Mouse (Mus musculus): Measurements from ENCODE around the gene Dmpk. TPM values are rescaled to one million over a fixed set of nuclear protein-coding genes. Genes with fewer than 3 reads are reported as not detected.

The Dmpk gene
- polyA plus RNA-seq, 1 experiment from 2014 or later, result 91.3 TPM

DNA sequence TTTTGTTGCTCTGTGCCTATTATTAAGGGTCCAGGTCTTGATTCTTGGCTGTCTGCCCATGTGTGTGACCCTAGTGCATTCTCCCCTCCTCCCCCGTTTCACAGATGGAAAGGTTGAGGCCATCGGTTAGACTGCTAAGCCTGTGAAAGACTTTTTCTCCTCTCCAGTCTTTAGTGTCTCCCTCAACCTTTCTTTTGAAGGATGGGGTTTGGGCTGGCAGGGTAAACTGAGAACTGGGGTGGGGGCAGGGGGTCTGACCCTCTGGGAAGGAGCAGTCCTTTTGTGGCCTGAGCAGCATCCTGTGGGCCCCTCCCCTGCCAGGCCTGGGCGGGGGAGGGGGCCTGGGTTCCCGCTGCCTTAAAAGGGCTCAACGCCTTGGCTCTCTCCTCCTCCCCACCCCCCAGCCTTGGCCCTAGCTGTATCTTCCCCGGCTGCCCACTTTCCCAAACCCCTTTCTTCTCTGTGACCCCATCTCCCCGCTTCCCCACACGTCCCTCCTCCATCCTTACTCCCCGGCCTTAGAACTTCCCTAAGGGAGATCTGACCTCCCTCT, 1.3 kb downstream of the Dmpk start:
- Histone ChIP-seq H3K4me1 (replicated peaks; ENCODE audit: control insufficient read depth, insufficient read depth) (peaks cover 15% of the 10 kb centered on the region), H3K36me3 (ENCODE audit: control insufficient read depth, insufficient read depth, low read length) (peaks cover 23% of the 10 kb centered on the region), H3K4me2 (replicated peaks; ENCODE audit: low read depth) (peak overlapping the region; percentile 69), H3K9me3 (ENCODE audit: control insufficient read depth, low read length) (no peaks in the 10 kb centered on the region), H3K27ac (replicated peaks) (peak overlapping the region; percentile 83), H3K27me3 (ENCODE audit: control insufficient read depth, insufficient read depth, low read length) (no peaks in the 10 kb centered on the region), H3K9ac (ENCODE audit: low read length) (peak overlapping the region; percentile 65), H3K4me3 (ENCODE audit: low read depth, low read length) (peak overlapping the region; percentile 54)
- TF ChIP-seq EP300 (optimal IDR thresholded peaks at IDR 0.05) (no peak), CTCF (IDR thresholded peaks at IDR 0.05; ENCODE audit: low read depth) (no peak)
- DNase-seq (ENCODE audit: low spot score), result no peak
- 22% methylated on average over 9 of the region's 9 CpGs for WGBS
- peak; percentile 27; the same call in 1 of the 2 replicates for ATAC-seq (ENCODE audit: low FRiP score, low TSS enrichment)

DNA sequence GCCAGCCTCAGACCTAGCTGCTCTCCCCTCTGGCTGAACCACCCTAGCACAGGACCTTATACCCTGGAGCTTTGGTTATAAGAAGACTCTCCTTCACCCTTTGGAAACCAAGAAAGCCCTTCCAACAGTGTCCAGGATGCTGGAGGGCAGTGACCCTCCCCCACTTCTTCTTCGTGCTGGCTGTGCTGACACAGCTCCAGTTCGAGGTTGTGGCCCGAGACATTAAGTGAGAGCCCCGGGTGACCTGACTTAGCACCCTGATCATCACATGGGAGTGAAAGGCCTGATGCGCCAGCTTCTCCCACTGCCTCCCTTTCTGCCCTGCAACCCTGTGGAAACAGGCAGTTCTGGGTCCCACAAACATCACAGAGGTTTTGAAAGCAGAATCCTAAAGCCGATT, 1.8 kb downstream of the Dmpk start:
- peak overlapping the region; percentile 65 for H3K9ac ChIP-seq (ENCODE audit: low read length)

DNA sequence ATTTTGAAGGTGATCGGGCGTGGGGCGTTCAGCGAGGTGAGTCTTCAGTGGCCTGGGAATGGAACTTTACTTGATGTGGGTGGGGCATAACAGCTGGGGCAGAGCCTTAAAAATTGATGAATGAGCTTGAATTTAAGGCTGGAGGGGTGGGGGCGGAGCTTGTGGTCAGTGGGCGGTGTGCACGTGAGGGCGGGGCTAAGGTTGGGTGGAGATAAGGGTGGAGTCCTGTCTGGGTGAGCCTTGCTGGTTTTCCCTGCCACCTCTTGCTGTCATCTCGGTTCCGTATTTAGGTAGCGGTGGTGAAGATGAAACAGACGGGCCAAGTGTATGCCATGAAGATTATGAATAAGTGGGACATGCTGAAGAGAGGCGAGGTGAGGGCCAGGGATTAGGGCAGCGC, 2.4 kb downstream of the Dmpk start:
- H3K27me3 ChIP-seq (ENCODE audit: control insufficient read depth, insufficient read depth, low read length), result no peaks in the 10 kb centered on the region
- ATAC-seq (ENCODE audit: low FRiP score, low TSS enrichment), result peak; percentile 15; the same call in 1 of the 2 replicates
- peak overlapping the region; percentile 54 for H3K4me3 ChIP-seq (ENCODE audit: low read depth, low read length)
- peak overlapping the region; percentile 83; the same call in 1 of the 2 replicates for H3K27ac ChIP-seq (replicated peaks)
- peak overlapping the region; percentile 65; the same call in 1 of the 2 replicates for H3K9ac ChIP-seq (ENCODE audit: low read length)
- H3K9me3 ChIP-seq (ENCODE audit: control insufficient read depth, low read length), result no peaks in the 10 kb centered on the region
- DNase-seq (ENCODE audit: low spot score), result peak; percentile 77
- peaks cover 16% of the 10 kb centered on the region for H3K36me3 ChIP-seq (ENCODE audit: control insufficient read depth, insufficient read depth, low read length)
- peaks cover 15% of the 10 kb centered on the region for H3K4me1 ChIP-seq (replicated peaks; ENCODE audit: control insufficient read depth, insufficient read depth)
- WGBS, result 10% methylated on average over 14 of the region's 14 CpGs
- H3K4me2 ChIP-seq (replicated peaks; ENCODE audit: low read depth), result peak overlapping the region; percentile 69
- TF ChIP-seq CTCF (IDR thresholded peaks at IDR 0.05; ENCODE audit: low read depth) (no peak), EP300 (optimal IDR thresholded peaks at IDR 0.05) (no peak)

More for the DNA sequence above, 1.8 kb downstream of the Dmpk start:
- peak overlapping the region; percentile 83 for H3K27ac ChIP-seq (replicated peaks)
- peaks cover 15% of the 10 kb centered on the region for H3K4me1 ChIP-seq (replicated peaks; ENCODE audit: control insufficient read depth, insufficient read depth)
- WGBS, result 9% methylated on average over 6 of the region's 6 CpGs
- peak overlapping the region; percentile 69 for H3K4me2 ChIP-seq (replicated peaks; ENCODE audit: low read depth)
- H3K27me3 ChIP-seq (ENCODE audit: control insufficient read depth, insufficient read depth, low read length), result no peaks in the 10 kb centered on the region
- peak overlapping the region; percentile 54 for H3K4me3 ChIP-seq (ENCODE audit: low read depth, low read length)
- ATAC-seq (ENCODE audit: low FRiP score, low TSS enrichment), result no peak
- H3K9me3 ChIP-seq (ENCODE audit: control insufficient read depth, low read length), result no peaks in the 10 kb centered on the region
- H3K36me3 ChIP-seq (ENCODE audit: control insufficient read depth, insufficient read depth, low read length), result peaks cover 18% of the 10 kb centered on the region
- DNase-seq (ENCODE audit: low spot score), result no peak
- TF ChIP-seq EP300 (optimal IDR thresholded peaks at IDR 0.05), result no peak
- TF ChIP-seq CTCF (IDR thresholded peaks at IDR 0.05; ENCODE audit: low read depth), result no peak

DNA sequence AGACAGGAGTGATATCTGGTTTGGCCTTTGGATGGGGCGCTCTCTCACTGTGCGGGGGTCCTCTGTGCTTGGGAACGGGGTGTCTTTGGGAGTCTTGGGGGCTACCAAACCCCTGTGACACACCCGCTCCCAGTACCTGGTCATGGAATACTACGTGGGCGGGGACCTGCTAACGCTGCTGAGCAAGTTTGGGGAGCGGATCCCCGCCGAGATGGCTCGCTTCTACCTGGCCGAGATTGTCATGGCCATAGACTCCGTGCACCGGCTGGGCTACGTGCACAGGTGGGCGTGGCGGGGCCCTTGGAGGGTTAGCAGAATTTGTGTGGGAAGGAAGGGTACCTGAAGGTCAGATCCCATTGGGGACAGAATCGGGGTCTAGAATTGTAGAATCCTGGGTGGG, 3.1 kb downstream of the Dmpk start:
- ATAC-seq (ENCODE audit: low FRiP score, low TSS enrichment), result no peak
- H3K36me3 ChIP-seq (ENCODE audit: control insufficient read depth, insufficient read depth, low read length), result peaks cover 14% of the 10 kb centered on the region; the same call in 1 of the 2 replicates
- TF ChIP-seq EP300 (optimal IDR thresholded peaks at IDR 0.05) (no peak), CTCF (IDR thresholded peaks at IDR 0.05; ENCODE audit: low read depth) (no peak)
- H3K4me2 ChIP-seq (replicated peaks; ENCODE audit: low read depth), result peak overlapping the region; percentile 69; the same call in 1 of the 2 replicates
- peaks cover 15% of the 10 kb centered on the region for H3K4me1 ChIP-seq (replicated peaks; ENCODE audit: control insufficient read depth, insufficient read depth)
- H3K27me3 ChIP-seq (ENCODE audit: control insufficient read depth, insufficient read depth, low read length), result no peaks in the 10 kb centered on the region
- H3K9me3 ChIP-seq (ENCODE audit: control insufficient read depth, low read length), result no peaks in the 10 kb centered on the region
- 68% methylated on average over 18 of the region's 18 CpGs for WGBS
- no peak overlapping the region for H3K4me3 ChIP-seq (ENCODE audit: low read depth, low read length)
- DNase-seq (ENCODE audit: low spot score), result no peak
- no peak overlapping the region for H3K9ac ChIP-seq (ENCODE audit: low read length)
- no peak overlapping the region for H3K27ac ChIP-seq (replicated peaks)

DNA sequence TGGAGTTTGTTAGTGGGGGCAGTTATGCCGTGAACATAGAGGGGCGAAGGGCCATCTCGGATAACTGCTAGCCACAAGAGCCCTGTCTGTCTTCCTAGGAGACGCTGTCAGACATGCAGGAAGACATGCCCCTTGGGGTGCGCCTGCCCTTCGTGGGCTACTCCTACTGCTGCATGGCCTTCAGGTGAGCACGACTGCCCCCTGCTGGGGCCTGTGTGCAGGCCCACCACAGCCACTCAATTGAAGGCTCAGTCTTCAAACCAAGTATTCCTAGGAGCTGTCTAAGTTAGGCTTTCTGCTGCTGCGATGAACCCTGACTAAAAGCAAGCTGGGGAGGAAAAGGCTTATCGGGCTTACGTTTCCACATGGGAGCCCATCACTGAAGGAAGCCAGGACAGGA, 5.2 kb downstream of the Dmpk start:
- WGBS, result 44% methylated on average over 10 of the region's 10 CpGs
- H3K4me1 ChIP-seq (replicated peaks; ENCODE audit: control insufficient read depth, insufficient read depth), result peaks cover 6% of the 10 kb centered on the region; the same call in 1 of the 2 replicates
- peak; percentile 71 for DNase-seq (ENCODE audit: low spot score)

DNA sequence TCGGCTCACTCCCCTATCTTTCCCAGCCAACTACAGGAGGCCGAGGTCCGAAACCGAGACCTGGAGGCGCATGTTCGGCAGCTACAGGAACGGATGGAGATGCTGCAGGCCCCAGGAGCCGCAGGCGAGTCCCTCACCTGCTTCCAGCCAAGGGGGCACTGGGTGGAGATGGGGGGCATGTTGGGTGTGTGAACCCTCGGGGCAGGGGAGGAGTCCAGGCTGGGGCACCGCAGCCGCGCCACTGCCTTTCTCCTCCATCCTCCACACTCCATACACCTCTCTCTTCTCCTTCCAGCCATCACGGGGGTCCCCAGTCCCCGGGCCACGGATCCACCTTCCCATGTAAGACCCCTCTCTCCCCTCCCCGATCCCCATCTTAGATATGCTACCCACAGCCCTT, 8.3 kb downstream of the Dmpk start:
- H3K27me3 ChIP-seq (ENCODE audit: control insufficient read depth, insufficient read depth, low read length), result no peaks in the 10 kb centered on the region
- H3K9me3 ChIP-seq (ENCODE audit: control insufficient read depth, low read length), result no peaks in the 10 kb centered on the region
- H3K9ac ChIP-seq (ENCODE audit: low read length), result no peak overlapping the region
- DNase-seq (ENCODE audit: low spot score) (no peak), ATAC-seq (ENCODE audit: low FRiP score, low TSS enrichment) (no peak)
- H3K4me3 ChIP-seq (ENCODE audit: low read depth, low read length), result no peak overlapping the region
- peak overlapping the region; percentile 83; the same call in 1 of the 2 replicates for H3K4me2 ChIP-seq (replicated peaks; ENCODE audit: low read depth)
- no peak overlapping the region for H3K27ac ChIP-seq (replicated peaks)
- peaks cover 11% of the 10 kb centered on the region; the same call in 1 of the 2 replicates for H3K36me3 ChIP-seq (ENCODE audit: control insufficient read depth, insufficient read depth, low read length)
- TF ChIP-seq CTCF (IDR thresholded peaks at IDR 0.05; ENCODE audit: low read depth), result no peak
- TF ChIP-seq EP300 (optimal IDR thresholded peaks at IDR 0.05), result no peak
- H3K4me1 ChIP-seq (replicated peaks; ENCODE audit: control insufficient read depth, insufficient read depth), result peaks cover 7% of the 10 kb centered on the region; the same call in 1 of the 2 replicates
- WGBS, result 67% methylated on average over 17 of the region's 17 CpGs

More for the DNA sequence above, 5.2 kb downstream of the Dmpk start:
- TF ChIP-seq EP300 (optimal IDR thresholded peaks at IDR 0.05) (no peak), CTCF (IDR thresholded peaks at IDR 0.05; ENCODE audit: low read depth) (peak; percentile 86)
- Histone ChIP-seq H3K9me3 (ENCODE audit: control insufficient read depth, low read length) (no peaks in the 10 kb centered on the region), H3K9ac (ENCODE audit: low read length) (no peak overlapping the region), H3K4me2 (replicated peaks; ENCODE audit: low read depth) (no peak overlapping the region), H3K4me3 (ENCODE audit: low read depth, low read length) (no peak overlapping the region), H3K27ac (replicated peaks) (no peak overlapping the region), H3K36me3 (ENCODE audit: control insufficient read depth, insufficient read depth, low read length) (peaks cover 12% of the 10 kb centered on the region; the same call in 1 of the 2 replicates), H3K27me3 (ENCODE audit: control insufficient read depth, insufficient read depth, low read length) (no peaks in the 10 kb centered on the region)
- ATAC-seq (ENCODE audit: low FRiP score, low TSS enrichment), result no peak

All from stomach, postnatal 0 days (tissue).